Mouse (Mus musculus) liver, embryonic 11.5 days (tissue): ENCODE measurements around the gene Ppp3ca. TPM values are rescaled to one million over a fixed set of nuclear protein-coding genes. Genes with fewer than 3 reads are reported as not detected.

Experiments
- ATAC-seq: fragments of 200-750 bp; cut with Nextera tagmentation; replicated peaks from 2 replicates; pipeline ENCODE4 v1.8.0; 2017; ENCODE audit warnings: moderate number of reproducible peaks, mild to moderate bottlenecking, moderate TSS enrichment, moderate library complexity; ENCODE audit not compliant: low FRiP score
- DNase-seq: peaks from one replicate; pipeline ENCODE4 v3.0.0-alpha.2; 2017; ENCODE audit warnings: low spot score
- H3K27ac ChIP-seq: fragments of 300-500 bp; sonication (generic); 2 replicates; pipeline ENCODE4 v1.5.1; 2014; ENCODE audit warnings: mild to moderate bottlenecking, low read depth, low read length, control low read depth
- H3K27me3 ChIP-seq: fragments of 300-500 bp; sonication (generic); replicated peaks from 2 replicates; pipeline ENCODE4 v1.6.1; 2014; ENCODE audit warnings: low read length, mixed read lengths; ENCODE audit not compliant: control insufficient read depth, insufficient read depth
- H3K36me3 ChIP-seq: fragments of 300-500 bp; sonication (generic); 2 replicates; pipeline ENCODE4 v1.6.1; 2014; ENCODE audit warnings: mild to moderate bottlenecking, low read length, moderate library complexity, mixed read lengths; ENCODE audit not compliant: control insufficient read depth, insufficient read depth
- H3K4me1 ChIP-seq: fragments of 300-500 bp; sonication (generic); replicated peaks from 2 replicates; pipeline ENCODE4 v1.6.1; 2014; ENCODE audit warnings: low read length, mixed read lengths; ENCODE audit not compliant: control insufficient read depth, insufficient read depth
- H3K4me2 ChIP-seq: fragments of 300-500 bp; sonication (generic); 2 replicates; pipeline ENCODE4 v1.6.1; 2014; ENCODE audit warnings: mild to moderate bottlenecking, control low read depth, moderate library complexity
- H3K4me3 ChIP-seq: fragments of 300-500 bp; sonication (generic); 2 replicates; pipeline ENCODE4 v1.5.1; 2014; ENCODE audit warnings: low read depth, low read length, control low read depth
- H3K9ac ChIP-seq: fragments of 300-500 bp; sonication (generic); 2 replicates; pipeline ENCODE4 v1.6.1; 2014; ENCODE audit warnings: low read depth, low read length, control low read depth
- H3K9me3 ChIP-seq: fragments of 300-500 bp; sonication (generic); 2 replicates; pipeline ENCODE4 v1.6.1; 2016; ENCODE audit warnings: low read length, inconsistent platforms, mixed read lengths; ENCODE audit not compliant: control insufficient read depth
- WGBS: fragments of 180-500 bp; shearing (Covaris S2); extraction: QIAGEN DNeasy Blood & Tissue Kit; methylation state at CpG from one replicate; pipeline ENCODE4 v1.1.7; 2014; 5-methylcytosine and 5-hydroxymethylcytosine counted together
- polyA plus RNA-seq: library from polyadenylated mRNA; unstranded; fragments of >200 nt; fragmentation: Nextera tagmentation; extraction: Ambion mirVana; gene quantifications from 2 replicates; pipeline ENCODE4 v1.2.1, GENCODE M21; 2014

Ppp3ca gene
- polyA plus RNA-seq, 1 experiment from 2014 or later: 30.7 TPM

DNA sequence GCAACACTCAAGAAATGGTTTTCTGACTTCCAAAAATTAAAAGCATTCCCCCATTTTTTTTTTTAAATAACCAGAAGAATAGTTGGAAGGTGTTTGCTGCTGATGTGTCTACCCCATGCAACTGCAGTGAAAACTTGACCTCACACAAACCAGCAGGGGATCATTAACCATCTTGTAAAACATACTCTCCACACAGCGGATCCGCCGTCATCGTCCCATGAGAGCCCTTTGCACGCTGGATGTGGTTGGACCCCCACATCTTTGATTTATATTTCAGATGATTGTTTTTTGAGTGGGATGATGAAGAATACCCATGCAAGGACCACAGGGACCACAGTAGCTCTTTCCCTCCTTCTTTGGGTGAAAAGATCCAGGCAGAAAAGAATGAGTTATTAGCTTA, 159.2 kb downstream of the Ppp3ca start:
- H3K9ac ChIP-seq: no peak overlapping the region
- H3K36me3 ChIP-seq: no peaks in the 10 kb centered on the region
- no peak overlapping the region for H3K4me2 ChIP-seq
- no peak for ATAC-seq
- no peaks in the 10 kb centered on the region for H3K27me3 ChIP-seq
- 97% methylated on average over 5 of the region's 5 CpGs for WGBS
- no peak overlapping the region for H3K4me3 ChIP-seq
- no peak for DNase-seq
- no peak overlapping the region for H3K27ac ChIP-seq
- peaks cover 7% of the 10 kb centered on the region for H3K4me1 ChIP-seq
- no peaks in the 10 kb centered on the region for H3K9me3 ChIP-seq

GRCm38 (mm10) chr3:136830687-136831220, 160.8 kb downstream of the Ppp3ca start:
- WGBS: 78% methylated on average over 12 of the region's 12 CpGs
- Histone ChIP-seq H3K27me3 (no peaks in the 10 kb centered on the region), H3K4me3 (no peak overlapping the region)

GRCm38 (mm10) chr3:136833003-136833745, 163.2 kb downstream of the Ppp3ca start:
- Histone ChIP-seq H3K4me2 (peak overlapping the region; percentile 37; the same call in 1 of the 2 replicates), H3K4me3 (no peak overlapping the region), H3K27ac (no peak overlapping the region)

More at GRCm38 (mm10) chr3:136830687-136831220, 160.8 kb downstream of the Ppp3ca start:
- no peaks in the 10 kb centered on the region for H3K9me3 ChIP-seq
- peaks cover 17% of the 10 kb centered on the region for H3K4me1 ChIP-seq
- ATAC-seq: no peak
- DNase-seq: no peak
- H3K27ac ChIP-seq: no peak overlapping the region
- H3K9ac ChIP-seq: no peak overlapping the region
- H3K4me2 ChIP-seq: no peak overlapping the region
- H3K36me3 ChIP-seq: no peaks in the 10 kb centered on the region

DNA sequence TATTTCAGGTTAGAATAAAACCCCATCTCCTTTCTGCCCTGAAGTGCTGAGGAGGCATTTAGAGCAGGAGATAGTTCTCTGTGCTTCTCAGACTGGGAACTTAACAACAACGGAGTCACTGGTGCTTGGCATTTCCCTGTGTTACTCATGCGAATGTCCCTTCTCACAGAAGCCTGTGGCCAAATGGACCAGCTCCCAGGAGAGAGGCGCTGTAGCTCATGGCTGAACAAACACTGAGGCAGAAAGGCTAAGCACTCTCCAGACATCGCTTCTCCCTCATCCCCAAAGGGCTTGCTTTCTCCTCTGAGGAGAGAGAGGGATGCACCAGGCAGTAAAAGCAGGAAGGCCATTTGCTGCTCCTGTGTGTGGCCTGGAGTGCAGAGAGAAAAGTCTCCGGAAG, 164.0 kb downstream of the Ppp3ca start:
- ATAC-seq (no peak), DNase-seq (no peak)
- no peaks in the 10 kb centered on the region for H3K9me3 ChIP-seq
- peak overlapping the region; percentile 37 for H3K4me2 ChIP-seq
- H3K36me3 ChIP-seq: no peaks in the 10 kb centered on the region
- no peaks in the 10 kb centered on the region for H3K27me3 ChIP-seq
- H3K4me1 ChIP-seq: peaks cover 25% of the 10 kb centered on the region
- no peak overlapping the region for H3K4me3 ChIP-seq
- H3K9ac ChIP-seq: no peak overlapping the region
- 13% methylated on average over 5 of the region's 5 CpGs for WGBS
- H3K27ac ChIP-seq: peak overlapping the region; percentile 19; the same call in 1 of the 2 replicates

More at GRCm38 (mm10) chr3:136833003-136833745, 163.2 kb downstream of the Ppp3ca start:
- Histone ChIP-seq H3K9ac (no peak overlapping the region), H3K9me3 (no peaks in the 10 kb centered on the region), H3K27me3 (no peaks in the 10 kb centered on the region), H3K36me3 (no peaks in the 10 kb centered on the region), H3K4me1 (peaks cover 25% of the 10 kb centered on the region)
- ATAC-seq: no peak
- WGBS: 67% methylated on average over 11 of the region's 11 CpGs
- DNase-seq: no peak

DNA sequence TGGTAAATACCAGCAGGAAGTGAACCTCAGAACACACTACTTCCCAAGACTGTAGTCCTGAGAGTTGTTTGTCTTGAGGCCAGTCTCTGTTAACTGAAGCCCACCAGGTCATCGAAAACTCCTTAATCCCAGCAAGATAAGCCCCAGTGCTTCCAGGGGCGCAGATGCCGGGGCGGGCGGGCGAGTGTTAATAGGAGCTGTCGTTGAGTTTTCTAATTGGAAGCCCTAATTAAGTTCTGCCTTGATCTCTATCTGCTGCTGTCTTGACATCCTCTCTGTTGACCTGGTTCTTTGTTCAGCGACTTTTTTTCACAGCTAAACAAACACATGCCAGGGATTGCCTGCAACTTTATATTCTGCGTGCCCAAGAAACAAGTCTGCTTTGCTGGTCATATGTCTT, 165.9 kb downstream of the Ppp3ca start:
- DNase-seq: no peak
- Histone ChIP-seq H3K9me3 (no peaks in the 10 kb centered on the region), H3K9ac (no peak overlapping the region), H3K4me1 (peaks cover 25% of the 10 kb centered on the region), H3K4me3 (no peak overlapping the region), H3K27me3 (no peaks in the 10 kb centered on the region), H3K4me2 (peak overlapping the region; percentile 0), H3K36me3 (no peaks in the 10 kb centered on the region), H3K27ac (no peak overlapping the region)
- WGBS: 38% methylated on average over 9 of the region's 9 CpGs
- no peak for ATAC-seq

GRCm38 (mm10) chr3:136836319-136837193, 166.6 kb downstream of the Ppp3ca start:
- no peaks in the 10 kb centered on the region for H3K27me3 ChIP-seq
- H3K36me3 ChIP-seq: no peaks in the 10 kb centered on the region
- ATAC-seq: peak; percentile 74
- H3K27ac ChIP-seq: no peak overlapping the region
- peak overlapping the region; percentile 24; the same call in 1 of the 2 replicates for H3K4me2 ChIP-seq
- peaks cover 25% of the 10 kb centered on the region for H3K4me1 ChIP-seq
- H3K9ac ChIP-seq: no peak overlapping the region
- H3K9me3 ChIP-seq: no peaks in the 10 kb centered on the region
- no peak overlapping the region for H3K4me3 ChIP-seq
- no peak for DNase-seq
- WGBS: 27% methylated on average over 17 of the region's 17 CpGs

DNA sequence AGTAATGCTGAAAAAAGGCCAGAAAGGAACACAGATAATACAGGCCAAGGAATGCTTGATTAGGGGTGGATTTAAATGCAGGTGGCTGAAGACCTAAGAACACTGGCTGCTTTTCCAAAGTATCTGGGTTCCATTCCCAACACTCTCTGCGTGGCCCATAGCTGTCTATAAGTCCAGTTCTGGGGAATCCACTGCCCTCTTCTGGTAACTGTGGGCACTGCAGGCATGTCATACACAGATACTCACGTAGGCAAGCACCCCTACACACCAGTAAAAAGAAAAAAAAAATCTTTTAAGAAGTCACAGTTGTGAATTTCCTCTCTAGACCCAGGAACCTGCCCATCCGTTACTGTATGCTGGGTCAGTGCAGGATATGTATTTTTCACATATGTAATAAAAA, 167.7 kb downstream of the Ppp3ca start:
- DNase-seq (no peak), ATAC-seq (no peak)
- WGBS: 75% methylated on average over 3 of the region's 3 CpGs

GRCm38 (mm10) chr3:136841282-136841681, 171.4 kb downstream of the Ppp3ca start:
- no peak overlapping the region for H3K27ac ChIP-seq

More for the DNA sequence above, 167.7 kb downstream of the Ppp3ca start:
- H3K4me1 ChIP-seq: peaks cover 25% of the 10 kb centered on the region
- no peaks in the 10 kb centered on the region for H3K27me3 ChIP-seq
- H3K9me3 ChIP-seq: no peaks in the 10 kb centered on the region
- H3K9ac ChIP-seq: no peak overlapping the region
- no peak overlapping the region for H3K27ac ChIP-seq
- no peak overlapping the region for H3K4me3 ChIP-seq
- no peak overlapping the region for H3K4me2 ChIP-seq
- H3K36me3 ChIP-seq: no peaks in the 10 kb centered on the region

More at GRCm38 (mm10) chr3:136841282-136841681, 171.4 kb downstream of the Ppp3ca start:
- Histone ChIP-seq H3K4me2 (no peak overlapping the region), H3K4me1 (peaks cover 3% of the 10 kb centered on the region), H3K4me3 (no peak overlapping the region), H3K36me3 (no peaks in the 10 kb centered on the region), H3K27me3 (no peaks in the 10 kb centered on the region), H3K9me3 (no peaks in the 10 kb centered on the region), H3K9ac (no peak overlapping the region)
- WGBS: 74% methylated on average over 3 of the region's 3 CpGs
- no peak for ATAC-seq
- DNase-seq: no peak
